Mouse (Mus musculus): ENCODE measurements at regions not wholly inside any gene's neighbourhood (a gene's known extent, or its start where the extent isn't known, plus 50 kb on each side); places are given as distances from the start of the nearest gene placed in this dataset.

GRCm38 (mm10) chr5:97277795-97278572, 114.2 kb downstream of the Naa11 start:
- no peak for TF ChIP-seq CTCF (IDR thresholded peaks at IDR 0.05; ENCODE audit: low read depth, low read length)
- TF ChIP-seq POLR2A (IDR thresholded peaks at IDR 0.05; ENCODE audit: extremely low read depth, insufficient read depth, low read length) = no peak

All from liver, adult 2 months (tissue).